Mouse (Mus musculus): ENCODE data around the gene Wdr5.

- no peak for TF ChIP-seq POLR2A (IDR thresholded peaks at IDR 0.05; ENCODE audit: borderline replicate concordance, low read depth, low read length)
- no peak for TF ChIP-seq CTCF (IDR thresholded peaks at IDR 0.05; ENCODE audit: low read depth, low read length)
Observed at GRCm38 (mm10) chr2:27507562-27507961, 7.4 kb upstream of the Wdr5 start, which contains the start of gene Brd3.

Data from bone marrow macrophage, adult 2 months (primary cell).